Mouse (Mus musculus) lung, postnatal 4 days (tissue): Measurements from ENCODE around the gene Edem2.

Source experiments
- DNase-seq, 2 experiments: peaks; one replicate each; pipeline ENCODE4 v3.0.0; 2021

Edem2 gene

GRCm38 (mm10) chr2:155683821-155684220 lies 45.5 kb downstream of the Edem2 start:
- no peak for DNase-seq

- no peak for DNase-seq
Measured at GRCm38 (mm10) chr2:155683137-155683536, 46.1 kb downstream of the Edem2 start.

- no peak for DNase-seq
Measured at GRCm38 (mm10) chr2:155681874-155682273, 47.4 kb downstream of the Edem2 start.

GRCm38 (mm10) chr2:155681194-155681593 lies 48.1 kb downstream of the Edem2 start:
- DNase-seq, result peak in 1 of 2 experiments; percentile 29

- no peak for DNase-seq
Measured at GRCm38 (mm10) chr2:155680591-155680990, 48.7 kb downstream of the Edem2 start.

GRCm38 (mm10) chr2:155679586-155680110 lies 49.6 kb downstream of the Edem2 start:
- no peak for DNase-seq

GRCm38 (mm10) chr2:155675118-155675517 lies 54.2 kb downstream of the Edem2 start:
- no peak for DNase-seq

GRCm38 (mm10) chr2:155673546-155673945 lies 55.7 kb downstream of the Edem2 start:
- peak; percentile 57 to 75 for DNase-seq

GRCm38 (mm10) chr2:155671236-155671635 lies 58.0 kb downstream of the Edem2 start:
- DNase-seq, result peak in 1 of 2 experiments; percentile 29

- DNase-seq, result peak in 1 of 2 experiments; percentile 54
Measured at GRCm38 (mm10) chr2:155668461-155668860, 60.8 kb downstream of the Edem2 start.

GRCm38 (mm10) chr2:155667881-155668280 lies 61.4 kb downstream of the Edem2 start:
- no peak for DNase-seq

- no peak for DNase-seq
Measured at GRCm38 (mm10) chr2:155663910-155664460, 65.3 kb downstream of the Edem2 start.

GRCm38 (mm10) chr2:155663097-155663496 lies 66.2 kb downstream of the Edem2 start:
- DNase-seq, result peak in 1 of 2 experiments; percentile 48

GRCm38 (mm10) chr2:155662390-155662789 lies 66.9 kb downstream of the Edem2 start:
- DNase-seq, result no peak

- DNase-seq, result no peak
Measured at GRCm38 (mm10) chr2:155655759-155656372, 73.4 kb downstream of the Edem2 start.

- no peak for DNase-seq
Measured at GRCm38 (mm10) chr2:155652618-155653017, 76.7 kb downstream of the Edem2 start.
